Mouse (Mus musculus): Measurements from ENCODE around the gene Mms22l.
"Not testable (repeated sequence)": the region's sequence is repeated elsewhere in the genome, so short reads cannot be mapped to it uniquely, and the experiment has no call there.

The Mms22l gene

DNA sequence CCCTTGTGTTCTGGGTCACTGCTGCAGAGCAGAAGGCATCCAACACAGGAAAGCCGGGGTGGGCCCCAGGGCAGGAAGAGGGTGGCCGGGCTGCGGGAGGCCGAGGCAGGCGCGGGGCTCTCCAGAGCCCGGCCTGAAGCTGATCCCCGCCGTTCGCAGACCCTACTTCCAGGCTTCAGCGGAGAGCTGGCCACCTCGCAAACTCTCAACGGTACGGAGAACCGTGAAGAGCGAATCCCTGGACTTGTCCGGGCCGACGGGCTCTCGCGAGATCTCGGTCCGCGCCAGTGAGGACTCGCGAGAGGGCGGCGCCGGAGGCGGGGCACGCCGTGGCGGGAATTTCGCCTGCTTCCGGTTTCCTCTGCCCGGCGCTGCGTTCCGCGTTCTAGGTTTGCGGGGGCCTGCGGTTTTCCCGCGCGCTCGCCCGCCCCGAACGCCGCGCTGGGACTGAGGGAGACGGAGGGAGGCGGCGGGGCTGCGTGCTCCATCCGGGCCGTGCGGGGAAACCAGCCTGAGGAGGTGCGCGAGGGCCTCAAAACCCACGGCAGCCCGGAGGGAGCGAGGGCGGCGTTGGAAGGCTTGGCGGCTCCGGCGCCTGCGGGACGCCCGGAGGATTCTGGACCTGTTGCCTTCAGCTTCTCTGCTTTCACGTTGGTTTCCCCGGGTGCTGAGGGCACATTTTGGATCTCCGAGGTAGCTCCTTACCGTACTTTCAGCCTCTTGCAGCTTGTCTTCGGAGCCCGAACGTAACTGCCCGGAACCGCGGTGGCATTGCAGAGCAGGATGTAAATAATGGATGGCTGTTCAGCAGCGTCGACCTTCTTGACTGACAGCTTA, at the start of gene Mms22l:
Gene Mms22l, plus strand, starts transcription at position 336 of the 837 bp plus-strand sequence.
- peak; percentile 95 for DNase-seq

DNA sequence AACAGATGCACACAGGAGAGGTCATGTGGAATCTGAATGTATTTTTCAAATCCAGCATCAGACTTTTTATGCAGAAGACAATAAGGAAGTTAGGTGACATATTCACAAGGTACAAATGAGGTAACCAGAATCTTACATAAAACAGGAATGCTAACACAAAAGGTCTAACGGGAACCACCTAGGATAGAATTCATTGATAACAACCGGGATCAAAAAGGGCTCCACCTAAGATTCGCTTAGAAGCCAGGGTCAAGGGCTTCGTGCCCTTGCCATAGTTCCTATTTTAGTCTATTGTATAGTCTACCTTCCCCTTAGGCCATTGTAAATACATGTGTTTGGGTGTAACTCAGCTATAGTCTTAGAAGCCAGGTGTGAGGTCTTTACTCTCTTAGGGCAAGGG, 12.2 kb upstream of the Mms22l start:
- not testable (repeated sequence) for DNase-seq

DNA sequence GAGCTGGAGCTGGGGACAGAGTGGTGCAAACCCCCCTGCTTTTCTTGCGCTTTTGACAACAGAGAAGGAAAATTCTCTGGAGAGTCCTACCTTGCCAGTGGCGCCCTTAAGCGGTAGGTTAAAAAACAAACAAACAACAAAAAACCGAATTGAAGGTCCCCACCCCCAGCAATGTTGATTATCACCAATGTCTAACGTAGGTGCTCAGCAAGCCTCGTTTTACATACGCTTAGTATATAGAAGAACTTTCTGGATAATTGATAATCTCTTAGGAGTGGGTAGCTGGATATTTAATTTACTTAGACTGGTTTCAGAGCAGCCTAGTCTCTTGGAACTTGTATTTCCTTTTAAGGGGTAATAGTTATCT, 685 bp downstream of the Mms22l start:
- DNase-seq = no peak

DNA sequence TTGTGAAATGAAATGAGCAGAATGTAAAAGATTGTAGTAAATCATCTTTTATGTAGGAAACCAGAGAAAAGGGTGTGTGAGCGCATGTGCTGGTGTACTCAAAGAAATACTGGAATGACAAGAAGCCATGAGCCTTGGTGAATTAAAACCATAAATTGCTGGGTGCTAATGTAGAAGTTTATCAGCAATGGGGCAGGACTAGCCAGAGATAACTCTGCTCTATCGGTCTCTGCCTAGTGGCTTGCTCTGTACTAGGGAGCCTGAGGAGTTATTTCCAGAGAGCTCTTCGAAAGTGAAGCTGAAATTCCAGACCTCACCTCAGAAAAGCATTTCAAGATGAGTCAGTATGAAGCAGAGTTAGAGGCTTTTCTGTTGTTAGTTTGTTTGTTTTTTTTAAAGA, 12.9 kb downstream of the Mms22l start:
- no peak for DNase-seq

DNA sequence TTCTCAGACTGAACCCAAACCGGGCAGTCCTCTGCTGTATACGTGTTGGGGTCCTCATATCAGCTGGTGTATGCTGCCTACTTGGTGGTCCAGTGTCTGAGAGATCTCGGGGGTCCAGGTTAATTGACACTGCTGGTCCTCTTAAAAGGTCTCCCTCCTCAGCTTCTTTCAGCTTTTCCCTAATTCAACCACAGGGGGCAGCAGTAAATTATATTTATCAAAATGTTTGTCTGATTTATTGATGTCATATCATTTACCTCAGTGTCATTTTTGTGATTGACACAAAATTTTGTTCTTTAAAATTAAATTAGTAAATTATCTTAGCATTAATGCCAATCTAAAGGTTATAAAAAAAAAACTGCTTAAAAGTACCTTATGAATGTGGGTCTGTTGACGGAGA, 40.7 kb downstream of the Mms22l start:
- no peak for DNase-seq

DNA sequence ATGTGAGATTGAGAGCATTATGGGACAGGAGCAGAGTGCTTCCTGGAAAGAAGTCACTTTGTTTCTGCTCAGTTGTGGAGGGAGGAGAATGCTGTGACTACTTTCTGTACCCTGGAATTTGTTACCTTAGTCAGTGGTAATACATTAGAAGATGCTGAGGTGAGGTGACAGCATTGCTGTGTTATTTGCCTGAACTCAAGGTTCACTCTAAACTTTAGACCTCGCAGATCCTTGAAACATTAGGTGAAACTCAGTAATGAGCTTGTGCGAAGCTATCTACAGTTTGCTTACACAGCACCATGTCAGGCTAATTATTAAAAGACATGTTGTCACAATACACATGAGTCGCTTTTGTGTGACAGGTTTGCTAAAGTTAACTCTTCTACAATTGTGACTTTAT, 47.2 kb downstream of the Mms22l start:
- no peak for DNase-seq

DNA sequence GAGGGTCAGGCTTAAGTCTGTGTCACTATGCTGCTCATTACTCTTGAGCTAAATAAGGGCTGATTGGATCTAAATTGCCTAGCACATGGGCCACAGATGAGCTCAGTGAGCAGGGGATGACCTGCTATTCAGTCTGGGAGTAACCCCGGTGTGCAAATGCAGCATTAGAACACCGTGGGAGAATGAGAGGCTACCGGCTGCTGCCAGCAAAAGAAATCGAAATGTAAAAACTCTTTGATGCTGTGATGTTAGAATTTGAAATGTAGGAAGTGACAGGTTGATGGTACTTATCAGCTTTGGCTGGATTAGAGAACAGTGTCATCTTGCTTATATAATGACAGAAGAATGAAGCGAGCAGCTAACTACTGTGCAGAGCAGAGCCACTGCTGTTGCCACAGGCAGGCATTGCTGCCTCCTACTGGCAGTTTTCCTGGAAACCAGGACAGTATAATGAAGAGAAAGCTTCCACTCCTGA, 48.5 kb downstream of the Mms22l start:
- DNase-seq = peak; percentile 8

DNA sequence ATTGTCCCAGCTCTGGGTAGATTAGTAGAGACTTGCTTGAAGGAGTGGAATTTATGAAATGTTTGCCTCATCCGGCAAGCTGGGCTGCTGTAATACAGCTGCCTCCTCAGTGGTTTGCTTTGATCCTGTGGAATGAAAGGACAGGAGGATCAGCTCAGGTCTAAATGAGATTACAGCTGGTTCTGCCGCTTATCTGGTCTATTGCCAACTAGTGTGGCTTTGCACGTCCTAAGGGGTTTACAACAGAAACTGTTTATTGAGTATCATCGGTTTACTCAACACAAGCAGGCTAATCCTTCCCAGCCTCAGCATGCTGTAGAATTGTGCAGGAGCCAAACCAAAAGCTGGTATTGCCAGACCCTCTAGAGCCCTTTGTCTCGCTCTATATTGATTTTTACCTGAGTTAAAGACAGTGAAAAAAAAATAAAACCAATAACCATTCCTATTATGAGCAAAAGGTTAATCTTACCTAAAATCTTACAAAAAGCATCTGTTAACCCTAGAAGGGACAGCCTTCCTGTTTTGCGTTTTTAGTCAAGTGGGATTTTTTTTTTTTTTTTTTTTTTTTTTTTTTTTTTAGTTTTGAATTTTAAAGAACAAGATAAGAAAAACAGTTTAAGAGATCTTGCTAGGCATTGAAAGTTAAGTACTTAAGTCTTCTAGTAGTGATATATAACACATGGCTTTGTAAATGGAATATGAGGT, 60.0 kb downstream of the Mms22l start:
- DNase-seq = no peak

DNA sequence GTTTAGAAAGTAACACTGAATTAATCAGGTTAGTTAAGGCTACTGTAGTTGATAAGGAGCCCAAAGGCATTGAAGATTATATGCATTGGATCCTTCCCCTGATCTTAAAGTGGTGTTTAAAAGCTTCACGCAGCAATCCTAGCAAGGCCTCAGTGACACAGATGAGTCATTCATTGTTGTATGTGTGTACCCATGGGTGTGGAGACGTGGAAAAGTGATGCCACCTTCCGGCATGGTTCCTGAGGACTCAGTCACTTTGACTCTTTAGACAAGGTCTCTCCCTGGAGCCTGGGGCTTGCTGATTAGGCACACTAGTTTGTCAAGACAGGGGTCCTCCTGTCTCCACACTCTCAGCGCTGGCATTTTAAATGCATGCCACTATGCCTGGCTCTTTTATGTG, 60.9 kb downstream of the Mms22l start:
- DNase-seq = no peak

DNA sequence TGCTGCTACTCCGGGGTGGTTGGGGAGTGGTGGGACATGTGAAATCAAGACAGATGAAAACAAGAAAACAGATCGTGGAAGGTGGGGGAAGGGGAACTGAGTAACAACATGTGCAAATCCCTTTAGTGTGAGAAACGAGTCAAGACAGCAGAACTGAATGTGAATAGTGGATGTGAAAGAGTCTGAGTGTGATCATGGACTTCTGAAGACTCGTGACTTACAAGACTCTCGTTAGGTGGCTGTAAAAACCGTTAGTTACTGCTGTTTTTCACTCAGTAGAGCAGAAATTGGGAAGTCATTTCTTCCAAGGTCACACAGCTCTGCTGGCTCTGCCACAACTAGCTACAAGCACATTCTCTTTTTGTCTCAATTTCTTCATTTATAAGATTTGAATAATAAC, 71.8 kb downstream of the Mms22l start:
- no peak for DNase-seq

DNA sequence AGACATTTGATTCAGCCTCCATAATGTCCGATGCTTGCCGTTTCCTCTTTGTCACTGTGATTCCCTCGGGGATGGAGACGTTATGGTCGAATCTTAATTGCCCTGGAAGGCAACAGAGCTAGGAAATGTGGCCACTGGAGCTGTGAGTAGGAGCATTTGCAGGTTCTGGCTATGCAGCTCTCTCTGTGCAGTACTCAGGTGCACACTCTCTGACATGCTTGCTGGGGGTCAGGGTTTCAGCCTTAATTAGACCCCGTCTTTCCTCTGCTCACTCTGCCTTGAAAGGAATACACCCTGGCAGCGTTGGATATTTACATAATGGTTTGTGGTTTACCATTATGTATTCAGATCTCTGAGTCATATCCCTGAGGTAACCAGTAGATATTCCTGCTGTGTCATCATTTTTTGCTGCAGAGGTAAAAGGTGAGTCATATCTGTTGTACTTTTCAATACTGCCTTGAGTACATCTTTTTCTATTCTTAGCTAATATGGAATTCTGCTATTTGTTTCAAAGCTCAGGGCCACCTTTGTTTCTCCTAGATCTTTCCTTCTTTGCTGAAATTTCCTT, 72.8 kb downstream of the Mms22l start:
- DNase-seq = no peak

DNA sequence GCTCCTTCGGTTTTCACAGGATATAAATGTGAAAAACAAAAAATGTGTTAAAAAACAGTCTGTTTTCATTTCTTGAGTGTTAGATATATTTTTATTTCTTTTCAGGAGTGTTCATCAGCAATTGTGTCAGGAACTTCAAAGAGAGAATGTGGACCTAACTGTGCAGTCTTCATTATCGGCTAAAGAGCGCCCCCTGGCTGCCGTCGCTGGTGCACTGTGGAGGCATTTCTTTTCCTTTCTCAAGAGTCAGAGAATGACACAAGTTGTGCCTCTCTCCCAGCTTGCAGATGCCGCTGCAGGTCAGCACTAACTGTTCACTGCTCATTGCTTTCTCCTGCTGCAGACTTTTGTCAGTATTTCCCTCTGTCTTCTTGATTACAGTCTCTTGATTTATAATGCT, 78.0 kb downstream of the Mms22l start:
- DNase-seq = peak; percentile 78

DNA sequence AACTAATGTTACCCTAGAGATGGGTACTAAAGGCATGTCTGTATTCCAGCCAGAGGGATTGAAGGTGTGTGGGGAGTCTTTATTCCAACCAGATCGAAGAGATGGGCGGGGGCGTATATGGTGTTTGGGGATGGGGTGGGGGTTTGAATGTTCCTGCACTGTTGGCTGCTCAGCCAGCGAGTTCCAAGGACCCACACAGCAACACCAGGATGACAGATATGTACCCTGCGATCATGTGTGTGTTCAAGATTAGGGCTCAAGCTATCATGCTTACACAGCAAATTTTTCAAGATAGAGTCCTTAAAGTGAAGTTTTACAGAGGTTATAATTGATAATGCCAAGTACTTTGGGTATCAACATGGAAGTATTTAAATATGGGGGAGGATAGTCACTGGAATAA, 81.3 kb downstream of the Mms22l start:
- DNase-seq = no peak

DNA sequence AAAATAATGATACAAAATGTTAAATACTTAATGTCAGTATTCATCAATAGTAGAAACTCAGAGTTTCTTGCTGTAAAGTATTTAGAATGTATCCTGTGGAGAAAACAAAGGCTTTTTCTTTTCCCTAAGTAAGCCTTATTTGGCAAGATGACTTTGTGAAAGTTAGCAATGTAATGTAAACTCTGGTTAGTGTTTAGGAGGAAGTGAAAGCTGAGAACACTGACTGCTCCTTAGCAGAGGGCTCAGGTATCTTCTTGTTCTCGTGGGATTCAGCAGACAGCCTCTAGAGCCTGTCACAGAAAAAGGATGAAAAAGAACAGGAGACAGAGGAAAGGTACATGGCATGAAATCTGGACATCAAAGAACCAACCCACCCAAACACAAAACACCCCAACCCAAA, 86.0 kb downstream of the Mms22l start:
- no peak for DNase-seq

DNA sequence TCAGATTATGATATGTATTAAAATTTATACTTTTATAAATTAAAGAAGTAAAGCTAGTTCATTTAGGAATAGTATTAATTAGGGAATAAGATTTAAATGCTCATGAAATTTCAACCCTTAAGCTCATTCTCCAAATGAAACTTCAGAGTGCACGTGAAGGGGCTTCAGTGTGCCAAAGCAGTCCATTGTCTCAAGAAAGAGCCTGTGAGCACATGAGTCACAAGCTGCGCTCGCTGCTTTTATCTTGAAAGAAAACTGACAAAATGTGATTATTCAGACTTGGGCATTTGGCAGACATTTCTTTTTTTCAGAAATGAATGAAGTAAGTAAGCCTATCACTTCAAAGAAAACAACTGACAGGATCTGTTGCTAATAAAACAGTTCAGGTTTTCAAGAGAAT, 87.7 kb downstream of the Mms22l start:
- no peak for DNase-seq

DNA sequence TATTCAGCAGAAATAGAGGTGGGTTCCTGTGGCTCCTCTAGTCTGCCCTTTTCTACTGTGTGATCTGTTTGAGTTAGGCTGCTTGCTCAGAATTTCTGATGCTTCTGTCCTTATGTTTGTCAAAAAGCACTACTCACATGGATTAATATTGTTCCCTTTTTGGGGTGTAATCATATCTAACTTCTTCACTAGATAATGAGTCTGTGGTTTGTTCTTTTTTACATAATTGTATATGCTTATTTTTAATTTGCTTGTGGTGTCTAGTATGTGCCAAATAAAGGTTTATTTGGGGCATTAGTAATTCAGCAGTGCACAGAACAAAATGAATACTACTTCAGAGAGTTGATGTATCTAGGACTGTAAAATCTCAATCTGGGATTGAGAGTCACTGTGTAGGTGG, 98.6 kb downstream of the Mms22l start:
- DNase-seq = no peak

DNA sequence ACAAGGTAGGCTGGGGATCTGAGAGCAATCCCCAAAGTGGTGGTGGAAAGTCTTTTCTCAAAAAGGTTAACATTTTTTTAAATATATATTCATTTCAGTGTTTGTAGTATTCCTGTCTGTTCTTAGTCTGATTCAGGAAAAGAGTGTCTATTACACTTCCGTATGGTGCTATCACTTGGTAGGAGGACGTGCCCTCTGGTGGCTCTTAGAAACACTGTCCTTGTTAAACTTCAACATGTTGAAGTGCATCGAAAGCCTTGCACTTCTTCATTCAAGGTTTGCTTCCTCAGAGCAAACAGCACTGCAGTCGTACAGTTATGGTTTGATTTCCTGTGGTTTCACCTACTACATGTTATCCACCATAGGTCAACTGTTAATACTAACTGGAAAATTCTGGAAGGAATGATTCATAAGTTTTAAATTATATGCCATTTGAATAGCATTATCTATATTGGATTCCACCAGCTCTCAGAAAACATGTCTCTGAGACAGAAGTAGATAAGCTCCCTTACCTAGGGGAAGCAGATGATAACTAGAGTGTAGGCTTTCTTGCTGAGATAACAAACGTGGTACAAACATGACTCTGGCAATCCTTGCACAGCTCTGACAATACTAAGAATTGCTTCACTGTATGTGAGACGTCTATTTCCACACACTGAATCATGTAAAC, 100.8 kb downstream of the Mms22l start:
- no peak for DNase-seq

DNA sequence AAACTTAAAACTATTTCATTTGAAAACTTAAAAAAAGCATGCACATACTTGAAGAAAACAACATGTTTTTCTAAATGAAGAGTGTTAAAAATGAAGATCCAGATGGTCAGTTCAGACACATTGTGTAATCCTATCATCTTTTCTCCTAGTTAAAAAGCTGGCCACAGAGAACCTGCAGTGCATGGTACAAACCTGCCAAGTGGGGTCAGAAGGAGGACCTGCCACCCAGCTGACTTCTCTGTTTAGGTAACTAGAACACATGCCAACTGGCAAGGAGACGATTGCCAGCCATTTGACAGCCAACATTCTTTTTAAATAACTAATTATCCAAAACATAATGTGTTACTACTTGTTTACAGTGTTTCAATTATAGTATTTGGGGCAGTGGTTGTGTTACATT, 102.4 kb downstream of the Mms22l start:
- DNase-seq = no peak

DNA sequence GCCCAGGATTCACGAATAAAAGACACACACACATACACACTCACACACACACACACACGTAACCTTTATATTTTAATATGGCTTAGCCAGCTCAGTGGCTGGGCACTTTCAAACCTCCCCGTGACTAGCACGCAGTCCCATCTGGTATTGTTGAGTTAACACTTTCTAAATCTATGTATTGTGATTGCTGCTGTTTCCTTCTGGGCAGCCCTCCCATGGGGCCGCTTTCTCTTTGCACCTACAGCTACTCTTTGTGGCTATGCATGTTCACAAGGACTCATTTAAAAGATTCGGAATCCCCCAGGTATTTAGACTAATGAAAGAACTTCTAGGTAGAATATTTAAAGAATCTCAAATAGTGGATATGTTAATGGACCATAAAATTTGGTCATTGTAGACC, 105.5 kb downstream of the Mms22l start:
- no peak for DNase-seq

DNA sequence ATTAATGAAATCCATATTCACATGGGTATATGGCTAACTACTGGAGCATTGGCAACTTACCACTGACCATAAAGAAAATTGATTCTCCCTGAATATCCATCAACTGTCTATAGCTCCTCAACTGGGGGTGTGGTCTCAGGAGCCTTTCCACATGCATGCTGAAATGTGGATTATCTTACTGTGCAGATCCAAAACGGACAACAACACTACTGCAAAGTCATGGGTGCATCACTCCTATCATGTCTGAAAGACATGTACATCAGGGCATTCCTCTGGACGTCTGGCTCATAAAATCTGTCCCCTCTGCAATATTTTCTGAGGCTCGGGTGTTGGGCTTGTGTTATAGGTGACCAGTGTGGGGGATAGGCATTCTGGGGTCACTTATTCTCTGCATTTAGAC, 112.8 kb downstream of the Mms22l start:
- DNase-seq = no peak

DNA sequence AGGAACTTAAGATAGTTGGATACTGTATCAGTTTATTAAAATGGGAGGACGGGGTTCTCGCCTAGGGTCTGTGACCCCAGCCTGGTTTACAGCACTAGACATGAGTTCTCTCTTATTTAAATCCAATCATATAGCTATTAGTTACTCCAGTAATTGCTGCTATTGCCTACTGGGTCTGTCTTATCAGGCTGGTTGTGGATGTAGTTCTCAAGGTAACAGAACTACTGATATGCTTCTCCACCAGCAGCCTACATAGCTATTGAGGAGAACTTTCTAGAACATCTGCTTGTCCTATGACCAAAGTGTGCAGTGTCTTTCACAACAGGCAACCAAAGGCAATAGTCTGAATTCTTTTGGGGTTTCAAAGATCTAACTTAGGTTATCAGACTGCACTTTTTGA, 113.3 kb downstream of the Mms22l start:
- no peak for DNase-seq

DNA sequence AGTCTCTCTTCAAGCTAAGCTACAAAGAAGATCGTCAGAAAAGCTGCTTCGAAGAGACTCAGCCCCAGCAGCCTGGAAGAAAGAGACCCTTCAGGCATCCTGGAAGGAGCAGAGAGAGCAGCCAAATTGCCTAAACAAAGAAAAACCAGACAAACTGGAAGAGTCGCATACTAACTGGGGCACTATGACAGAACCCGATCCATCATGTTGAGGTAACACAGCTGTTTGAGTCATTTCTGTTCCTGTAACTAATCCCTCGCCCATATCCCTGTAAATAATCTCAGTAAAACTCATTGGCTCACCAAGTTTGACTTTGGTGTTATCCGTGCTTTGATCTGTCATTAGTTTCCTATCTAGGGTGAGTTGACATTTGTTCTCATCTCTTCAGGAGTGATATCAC, 123.8 kb downstream of the Mms22l start:
- DNase-seq = peak; percentile 3

DNA sequence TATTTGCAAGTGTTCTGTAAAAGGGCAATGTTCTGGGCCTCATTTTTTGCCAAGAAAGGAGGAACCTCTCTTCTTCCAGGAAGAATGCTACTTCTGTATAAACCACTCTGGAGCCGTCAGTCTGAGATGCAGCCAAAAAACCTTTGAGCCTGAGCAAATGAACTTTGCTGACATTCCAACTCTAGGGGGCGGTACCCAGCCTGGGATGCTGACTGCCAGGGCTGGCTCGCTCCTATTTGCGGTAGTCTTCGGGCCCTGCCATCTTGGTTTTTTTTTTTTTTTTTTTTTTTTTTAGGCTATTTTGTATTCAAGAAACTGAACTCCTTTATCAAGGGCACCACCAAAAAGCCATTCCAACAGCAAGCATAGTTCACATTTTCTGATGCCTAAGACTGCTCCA, 124.2 kb downstream of the Mms22l start:
- DNase-seq = peak; percentile 36

Measured in lung, postnatal 10 days (tissue).